Mouse (Mus musculus) central nervous system, embryonic 14 days (tissue): ENCODE measurements around the gene Lcn9. TPM values are rescaled to one million over a fixed set of nuclear protein-coding genes. Genes with fewer than 3 reads are reported as not detected.

ENCODE experiments used
- polyA plus RNA-seq: library from polyadenylated mRNA; depleted of rRNA; stranded (reverse); fragments of >200 nt; gene quantifications from 2 replicates; pipeline ENCODE4 v1.2.3, GENCODE M21; 2012; rRNA removed

Lcn9 gene
- polyA plus RNA-seq = not detected in 2 replicates

GRCm38 (mm10) chr2:25822806-25823205 lies at the start of gene Lcn9:
Gene Lcn9, plus strand, starts transcription at chr2:25823153.

DNA sequence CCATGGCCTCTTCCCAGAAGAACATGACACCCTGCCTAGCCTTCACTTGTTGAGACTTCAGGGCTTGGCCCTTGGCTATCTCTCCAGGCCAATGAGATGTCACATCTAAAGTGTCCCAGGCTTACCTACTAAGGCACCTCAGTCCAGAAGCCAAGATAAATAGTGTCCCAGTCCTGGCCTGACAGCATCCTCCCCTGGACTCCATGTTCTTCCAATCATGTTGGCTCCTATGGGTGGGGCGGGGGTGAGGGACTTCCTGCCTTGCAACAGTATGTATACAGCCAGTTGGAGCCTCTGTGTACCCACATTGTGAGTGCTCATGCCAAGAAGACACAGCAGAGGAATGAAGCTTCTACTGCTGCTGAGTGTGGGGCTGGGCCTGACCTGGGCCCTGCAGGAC lies 46.2 kb upstream of the Lcn9 start, which contains the start of gene Lcn11:
Gene Lcn11 (plus strand): TSS at position 301 of the 400 bp plus-strand sequence.

GRCm38 (mm10) chr2:25781957-25782356 lies 41.0 kb upstream of the Lcn9 start, which contains the start of gene Gm13539:
Gene Gm13539, plus strand, starts transcription at chr2:25782257.

DNA sequence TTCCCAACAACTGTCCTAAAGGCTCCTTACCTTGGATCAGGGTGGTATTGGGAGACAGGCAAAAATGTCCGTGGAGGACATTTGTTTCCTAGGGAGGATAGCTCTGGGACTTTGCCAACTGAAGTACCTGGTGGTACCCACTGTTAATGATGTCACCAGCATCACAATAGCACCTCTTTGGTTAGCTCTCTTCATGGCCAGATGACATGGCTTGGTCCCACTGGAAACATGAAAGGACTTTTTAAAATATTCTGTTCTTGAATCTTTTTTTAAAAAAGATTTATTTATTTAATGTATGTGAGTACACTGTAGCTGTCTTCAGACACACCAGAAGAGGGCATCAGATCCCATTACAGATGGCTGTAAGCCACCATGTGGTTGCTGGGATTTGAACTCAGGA lies 7.2 kb upstream of the Lcn9 start, which contains the start of gene Glt6d1:
Gene Glt6d1 (minus strand): TSS at position 101 of the 400 bp plus-strand sequence.

DNA sequence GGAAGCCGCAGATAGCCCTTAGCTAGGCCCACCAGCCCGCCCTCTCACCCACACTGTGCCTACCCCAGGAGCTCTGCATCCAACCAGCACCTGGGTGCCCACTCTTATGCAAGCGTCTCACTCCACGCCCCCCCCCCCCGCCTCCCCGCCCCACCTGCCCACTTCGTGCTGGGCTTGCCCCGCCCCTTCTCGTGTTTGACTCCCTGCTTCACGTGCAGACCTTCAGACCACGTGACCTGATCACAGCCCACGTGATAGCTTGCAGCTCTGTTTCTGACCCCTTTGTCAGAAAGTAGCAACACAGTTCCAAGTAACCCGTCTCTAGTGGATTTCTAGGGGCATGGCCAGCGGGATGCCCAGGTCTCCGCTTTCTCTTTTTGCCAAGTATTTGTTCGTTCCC lies 24.3 kb downstream of the Lcn9 start, which contains the start of gene Sohlh1:
Gene Sohlh1 (minus strand): TSS at position 23 of the 400 bp plus-strand sequence.

GRCm38 (mm10) chr2:25863337-25864131 lies 40.6 kb downstream of the Lcn9 start, which contains the start of gene Kcnt1:
Gene Kcnt1, plus strand, starts transcription at chr2:25863734.

Other genes starting within 250 kb of the Lcn9 start
- gene Mamdc4, start 248.3 kb upstream of the Lcn9 start, polyA plus RNA-seq = 6.3 and 6.6 TPM in 2 replicates
- 181 and 195 TPM in 2 replicates for gene Phpt1, start 247.9 kb upstream of the Lcn9 start, polyA plus RNA-seq
- 15.8 and 18.1 TPM in 2 replicates for gene Ajm1, start 241.4 kb upstream of the Lcn9 start, polyA plus RNA-seq
- 83.7 and 90.9 TPM in 2 replicates for gene Rabl6, start 214.6 kb upstream of the Lcn9 start, polyA plus RNA-seq
- gene Ccdc183, start 205.5 kb upstream of the Lcn9 start, polyA plus RNA-seq = 0.01 TPM in 1 of 2 replicates, not detected in the other
- 27.9 and 35.4 TPM in 2 replicates for gene Tmem141, start 201.1 kb upstream of the Lcn9 start, polyA plus RNA-seq
- 1.1 TPM in 2 replicates for gene Fcna, start 195.1 kb upstream of the Lcn9 start, polyA plus RNA-seq
- not detected in 2 replicates for gene Lcn8, start 170.0 kb upstream of the Lcn9 start, polyA plus RNA-seq
- gene Lcn5, start 165.2 kb upstream of the Lcn9 start, polyA plus RNA-seq = not detected in 2 replicates
- not detected in 2 replicates for gene Lcn6, start 146.4 kb upstream of the Lcn9 start, polyA plus RNA-seq
- not detected in 2 replicates for gene Lcn10, start 140.4 kb upstream of the Lcn9 start, polyA plus RNA-seq
- not detected in 2 replicates for gene Obp2a, start 123.1 kb upstream of the Lcn9 start, polyA plus RNA-seq
- 70.7 and 77.4 TPM in 2 replicates for gene Bmyc, start 116.4 kb upstream of the Lcn9 start, polyA plus RNA-seq
- gene Obp2b, start 86.1 kb upstream of the Lcn9 start, polyA plus RNA-seq = not detected in 2 replicates
- gene Lcn3, start 57.6 kb upstream of the Lcn9 start, polyA plus RNA-seq = not detected in 2 replicates
- not detected in 2 replicates for gene Lcn11, start 46.1 kb upstream of the Lcn9 start, polyA plus RNA-seq
- not detected in 2 replicates for gene Gm13539, start 40.9 kb upstream of the Lcn9 start, polyA plus RNA-seq
- gene Glt6d1, start 7.3 kb upstream of the Lcn9 start, polyA plus RNA-seq = not detected in 2 replicates
- not detected in 2 replicates for gene Sohlh1, start 24.1 kb downstream of the Lcn9 start, polyA plus RNA-seq
- gene Kcnt1, start 40.6 kb downstream of the Lcn9 start, polyA plus RNA-seq = 50.7 and 54.5 TPM in 2 replicates
- 47.5 and 49.6 TPM in 2 replicates for gene Camsap1, start 160.1 kb downstream of the Lcn9 start, polyA plus RNA-seq
- gene Ubac1, start 198.6 kb downstream of the Lcn9 start, polyA plus RNA-seq = 91.3 and 92.9 TPM in 2 replicates